Mouse (Mus musculus) liver, adult (tissue): ENCODE measurements around the gene Dhrs4.

Experiments
- GATA4 ChIP-seq: IDR thresholded peaks from 2 replicates; pipeline ENCODE4 v1.6.1; 2014; ENCODE audit warnings: mild to moderate bottlenecking, low read length; ENCODE audit not compliant: insufficient replicate concordance

Gene Dhrs4

DNA sequence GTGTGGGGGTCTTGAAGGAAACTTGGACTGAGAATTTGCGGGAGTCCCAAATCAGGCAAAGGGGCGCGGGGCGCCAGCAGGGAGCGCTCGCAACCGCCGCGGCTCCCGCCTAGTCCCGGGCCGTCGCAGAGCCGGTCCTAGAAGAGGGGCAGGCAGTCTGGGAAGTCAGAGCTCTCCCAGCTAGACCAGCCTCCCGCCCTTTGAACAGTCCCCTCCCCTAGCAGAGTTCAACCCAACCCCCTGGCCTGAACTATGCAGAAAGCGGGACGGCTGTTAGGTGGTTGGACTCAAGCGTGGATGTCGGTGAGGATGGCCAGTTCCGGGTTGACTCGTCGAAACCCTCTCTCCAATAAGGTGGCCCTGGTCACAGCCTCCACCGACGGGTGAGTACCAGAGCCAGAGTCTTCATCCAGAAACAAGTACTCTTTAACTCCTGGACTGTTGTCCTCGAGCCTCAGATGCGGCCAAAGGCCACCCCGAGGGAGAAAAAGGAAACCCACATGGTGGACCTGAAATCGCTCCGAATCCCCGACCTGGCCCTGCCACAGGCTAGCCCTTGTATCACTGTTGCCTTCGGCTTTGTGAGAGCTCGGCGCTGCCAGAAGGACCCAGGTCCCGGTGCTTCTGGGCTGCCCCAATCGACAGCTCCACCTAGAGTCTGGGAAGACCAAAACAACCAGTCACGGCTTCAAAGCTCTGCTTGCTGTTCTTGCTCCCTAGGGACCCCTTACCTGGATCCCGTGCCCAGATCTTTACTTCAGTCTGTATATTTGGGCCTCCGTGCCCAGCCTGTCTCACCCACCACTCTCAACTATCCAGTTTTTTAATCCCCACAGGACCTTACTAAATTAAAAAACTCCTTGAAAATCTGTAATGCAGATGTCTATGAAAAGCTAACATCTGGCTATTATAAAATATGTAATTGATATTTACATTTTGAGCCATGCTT lies at the start of gene Dhrs4:
Gene Dhrs4 (plus strand): TSS at position 108 of the 949 bp plus-strand sequence.
- TF ChIP-seq GATA4: no peak

DNA sequence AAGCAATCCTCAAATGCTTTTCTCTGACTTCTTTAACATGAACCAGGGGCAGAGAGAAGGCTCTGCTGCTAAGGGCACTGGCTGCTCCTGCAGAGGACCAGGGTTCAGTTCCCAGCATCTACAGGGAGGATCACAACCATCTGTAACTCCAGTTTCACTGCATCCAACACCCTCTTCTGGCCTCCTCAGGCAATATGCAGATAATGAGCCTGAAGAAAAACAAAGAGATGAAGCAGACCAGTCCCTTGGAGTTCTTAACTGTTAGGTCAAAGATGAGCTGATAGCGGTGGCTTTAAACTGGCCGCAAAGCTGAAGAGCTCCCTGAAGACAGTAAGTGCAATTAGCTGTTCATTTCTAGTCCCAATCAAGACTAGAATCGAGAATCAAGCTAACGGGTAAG lies 48.3 kb upstream of the Dhrs4 start:
- TF ChIP-seq GATA4: no peak

DNA sequence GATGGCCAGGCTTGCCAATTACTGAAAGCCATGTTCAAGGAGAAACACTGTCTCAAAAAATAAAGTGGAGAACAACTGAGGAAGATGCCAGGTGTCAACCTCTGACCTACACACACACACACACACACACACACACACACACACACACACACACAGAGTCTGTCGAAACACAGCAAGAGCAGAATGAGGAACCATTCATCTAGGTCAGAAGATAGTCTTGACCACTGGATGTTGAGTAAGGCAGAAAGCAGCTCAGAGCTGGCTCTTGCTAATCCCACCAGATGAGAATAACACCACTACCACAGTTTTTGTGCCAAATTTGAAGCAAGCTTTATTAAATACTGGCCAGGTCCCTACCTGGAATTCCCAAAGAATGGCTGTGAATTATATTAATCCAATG lies 45.5 kb upstream of the Dhrs4 start:
- no peak for TF ChIP-seq GATA4

DNA sequence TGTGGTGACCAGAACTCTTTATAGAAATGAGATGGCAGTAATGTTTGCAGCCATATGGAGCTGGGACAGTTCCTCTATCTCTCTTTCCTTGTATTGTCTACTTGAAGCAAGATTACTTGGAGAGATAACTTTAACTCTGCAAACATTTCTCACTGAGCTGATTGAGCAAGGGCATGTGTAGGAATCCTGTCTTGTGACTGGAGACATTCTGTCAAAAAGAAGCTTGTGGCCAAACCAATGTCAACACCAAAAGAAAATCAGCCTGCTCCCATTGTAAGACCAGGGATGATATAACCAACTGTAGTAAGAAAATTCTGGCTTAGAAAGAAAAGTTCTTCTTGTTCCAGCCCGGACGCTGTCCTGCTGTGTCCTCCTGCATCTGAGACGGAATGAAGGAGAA lies 43.7 kb upstream of the Dhrs4 start:
- TF ChIP-seq GATA4: no peak

DNA sequence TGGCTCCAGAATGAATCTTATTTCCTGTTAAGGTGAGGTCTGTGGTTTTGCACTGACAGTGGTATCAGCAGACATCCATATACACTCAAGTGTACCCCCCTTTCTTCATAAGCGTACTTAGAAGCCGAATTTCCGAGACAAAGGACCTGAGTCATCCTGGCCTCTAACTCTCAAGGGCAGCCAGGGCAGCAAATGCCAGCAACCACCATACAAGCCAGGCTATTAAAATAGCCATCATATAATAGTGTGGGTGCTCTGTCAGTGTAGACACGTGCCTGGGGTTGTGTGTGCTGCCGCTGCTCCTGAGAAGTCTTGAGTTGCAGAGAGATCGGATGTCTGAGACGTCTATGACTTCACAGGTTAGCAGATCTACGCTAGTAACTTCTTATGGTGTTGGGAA lies 41.4 kb upstream of the Dhrs4 start:
- TF ChIP-seq GATA4: no peak

DNA sequence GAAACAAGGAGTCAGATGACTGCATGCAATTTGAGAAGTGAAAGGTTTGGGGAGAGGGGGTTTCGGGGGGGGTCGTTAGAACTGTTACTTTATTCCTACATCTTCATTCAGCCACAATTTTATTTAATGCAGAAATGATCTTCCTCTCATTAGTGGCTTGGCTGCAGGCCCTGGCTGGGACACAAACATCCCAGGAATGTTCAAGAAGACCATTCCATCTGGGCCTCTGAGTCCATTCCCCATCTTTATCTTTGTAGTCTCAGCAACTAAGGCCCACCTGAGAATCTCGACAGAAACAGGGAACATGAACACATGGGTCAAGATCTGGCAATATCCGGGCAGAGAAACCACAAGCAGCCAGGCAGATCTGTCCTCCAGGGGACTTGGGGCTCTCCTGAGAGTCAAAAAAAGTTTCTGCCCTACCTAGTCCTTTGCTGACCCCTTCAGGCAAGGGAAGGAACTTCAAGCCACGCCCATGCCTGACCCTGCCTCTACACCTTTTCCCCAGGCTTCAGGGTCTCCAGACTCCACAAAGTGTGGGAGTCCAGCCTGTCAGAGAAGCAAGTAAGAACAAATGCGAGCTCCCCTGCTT lies 40.3 kb upstream of the Dhrs4 start:
- no peak for TF ChIP-seq GATA4

DNA sequence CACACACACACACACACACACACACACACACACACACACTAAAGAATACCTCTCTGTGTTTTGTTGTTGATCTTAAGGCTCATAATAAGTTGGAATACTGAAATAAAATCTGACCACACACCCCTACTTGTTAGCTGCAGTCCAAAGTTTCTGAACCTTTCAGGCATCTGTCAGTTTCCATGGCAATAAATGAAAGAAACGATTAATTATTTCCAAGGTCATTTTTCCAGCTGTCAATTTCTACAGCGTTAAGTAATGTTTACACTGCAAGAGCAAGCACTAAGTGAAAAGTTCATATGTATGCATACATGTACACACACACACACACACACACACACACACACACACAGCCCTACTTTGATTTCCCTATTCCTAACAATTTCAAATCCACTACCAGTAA lies 20.9 kb upstream of the Dhrs4 start:
- no peak for TF ChIP-seq GATA4

DNA sequence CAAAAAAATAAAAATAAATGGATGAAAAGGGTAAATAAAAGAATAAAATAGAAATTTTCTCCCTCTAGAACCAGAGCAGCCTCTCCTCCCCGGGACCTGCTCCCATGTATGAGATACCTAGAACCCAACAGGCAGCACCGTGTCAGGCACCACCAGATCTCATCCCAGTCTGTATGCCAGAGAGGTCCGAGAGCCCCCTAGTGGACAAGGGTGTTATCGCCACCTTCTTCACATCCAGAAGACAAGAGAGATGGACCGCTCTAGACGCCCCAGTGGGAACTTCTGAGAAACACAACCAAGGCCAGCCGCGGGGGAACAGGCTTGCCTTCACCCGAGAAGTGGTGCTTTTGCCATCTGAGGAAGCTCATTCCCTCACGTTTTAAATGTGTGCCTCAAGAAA lies 20.3 kb upstream of the Dhrs4 start:
- TF ChIP-seq GATA4: no peak

DNA sequence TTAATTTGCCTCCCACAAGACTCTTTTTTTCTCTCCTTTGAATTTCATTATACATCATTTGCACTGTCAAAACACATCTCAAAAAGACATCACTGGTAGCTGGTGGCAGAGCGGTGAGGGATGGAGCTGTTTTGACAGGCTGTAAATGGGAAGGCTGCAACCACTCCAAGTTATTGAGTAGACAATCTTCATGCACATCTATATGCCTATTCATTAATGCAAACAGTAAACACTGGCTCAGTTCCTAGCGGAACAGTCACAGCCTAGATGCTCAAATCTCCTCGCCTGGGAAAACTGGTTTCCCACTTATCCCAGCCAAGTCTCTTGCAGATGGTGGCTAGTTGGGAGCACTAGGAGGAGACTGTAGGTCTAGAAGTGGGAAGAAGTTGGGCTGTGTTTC lies 19.8 kb upstream of the Dhrs4 start:
- TF ChIP-seq GATA4: no peak

DNA sequence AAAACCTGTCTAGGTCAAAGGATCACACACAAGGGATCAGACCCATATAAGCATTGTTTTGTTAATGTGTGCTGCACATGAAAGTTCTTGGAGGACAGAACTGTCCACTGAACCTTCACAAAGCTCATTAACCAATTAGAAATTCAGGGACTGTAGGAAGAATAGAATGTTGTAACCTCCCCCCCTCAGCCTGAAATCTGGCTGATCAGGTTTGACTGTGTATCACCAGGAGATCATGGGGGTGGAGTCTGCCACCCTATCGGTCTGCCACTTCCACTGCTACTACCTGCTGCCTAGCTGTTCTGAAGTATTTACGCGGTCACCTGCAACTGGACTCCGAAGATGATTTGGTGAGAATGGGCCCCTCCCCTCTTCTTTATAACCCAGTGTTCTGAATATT lies 18.8 kb upstream of the Dhrs4 start:
- TF ChIP-seq GATA4: no peak

DNA sequence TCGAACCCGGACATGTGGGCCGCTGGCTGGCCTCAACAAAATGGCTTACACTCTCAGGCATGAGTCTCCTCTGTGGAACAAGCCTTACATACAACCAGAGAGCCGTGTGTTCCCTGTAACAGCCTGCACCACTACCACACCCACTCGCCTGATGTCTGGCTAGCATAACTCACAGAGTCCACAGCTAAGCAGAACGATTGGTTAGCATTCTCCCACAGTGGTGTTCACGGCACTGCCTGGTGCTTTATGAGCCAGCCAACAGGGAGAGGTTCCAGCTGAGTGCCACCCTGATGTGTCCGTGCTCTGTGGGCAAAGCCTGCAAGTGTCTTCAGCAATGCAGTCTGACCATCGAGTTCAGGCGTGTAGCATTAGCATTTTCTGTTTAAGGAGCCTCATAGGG lies 18.3 kb upstream of the Dhrs4 start:
- no peak for TF ChIP-seq GATA4

DNA sequence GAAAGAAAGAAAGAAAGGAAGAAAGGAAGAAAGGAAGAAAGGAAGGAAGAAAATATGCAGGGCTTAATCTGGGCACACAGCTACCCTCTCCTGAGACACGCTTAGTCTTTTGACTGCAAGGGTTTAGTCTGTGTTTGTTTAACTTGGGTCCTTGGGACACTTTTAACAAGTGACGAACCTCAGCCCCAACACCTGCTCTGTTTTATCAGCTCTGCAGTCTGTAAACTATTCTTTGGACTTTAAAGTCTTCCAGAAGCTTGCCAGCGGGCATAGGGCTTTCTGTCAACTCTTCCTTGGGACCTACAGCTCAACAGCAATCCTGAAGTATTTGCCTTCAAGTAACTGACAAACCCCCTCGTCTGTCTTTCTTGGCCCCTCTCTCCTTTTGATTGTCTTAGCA lies 16.8 kb upstream of the Dhrs4 start:
- no peak for TF ChIP-seq GATA4

DNA sequence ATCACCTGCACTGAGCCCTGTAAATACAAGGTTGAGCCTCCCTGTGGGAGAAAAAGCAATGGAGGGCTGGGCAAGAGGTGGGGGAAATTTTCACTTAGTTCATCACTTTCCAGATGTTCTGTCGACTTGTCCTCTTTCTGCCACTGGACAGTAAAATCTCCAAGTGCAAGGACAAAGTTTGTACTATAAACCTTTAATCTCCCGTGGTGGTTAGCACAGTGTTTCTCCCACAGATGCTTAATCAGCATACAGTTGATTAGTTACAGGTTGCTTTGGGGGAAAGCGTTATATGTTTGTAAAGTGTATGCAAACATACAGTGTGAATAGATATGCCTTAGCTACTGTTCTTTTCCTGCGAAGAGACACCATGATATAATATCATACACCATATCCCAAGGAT lies 12.1 kb upstream of the Dhrs4 start:
- TF ChIP-seq GATA4: no peak

DNA sequence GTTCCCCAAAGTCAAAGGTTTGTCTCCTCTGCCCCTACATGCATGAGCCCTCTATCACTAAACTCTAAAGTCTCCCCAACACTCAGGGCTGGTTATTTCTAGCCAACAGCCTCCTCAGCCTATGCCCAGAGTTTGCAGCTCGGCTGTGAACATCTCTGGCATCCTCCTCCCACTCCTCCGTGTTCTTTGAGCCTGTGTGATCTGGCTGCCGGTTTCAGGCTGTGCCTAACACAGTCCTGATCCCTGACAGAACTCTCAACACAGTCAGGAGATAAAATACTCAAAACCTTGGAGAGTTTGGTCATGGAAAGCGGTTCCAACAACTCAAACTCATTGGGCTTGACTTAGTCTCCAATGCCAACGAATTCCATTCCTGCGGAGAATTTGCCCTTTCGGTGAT lies 11.4 kb upstream of the Dhrs4 start:
- TF ChIP-seq GATA4: no peak

DNA sequence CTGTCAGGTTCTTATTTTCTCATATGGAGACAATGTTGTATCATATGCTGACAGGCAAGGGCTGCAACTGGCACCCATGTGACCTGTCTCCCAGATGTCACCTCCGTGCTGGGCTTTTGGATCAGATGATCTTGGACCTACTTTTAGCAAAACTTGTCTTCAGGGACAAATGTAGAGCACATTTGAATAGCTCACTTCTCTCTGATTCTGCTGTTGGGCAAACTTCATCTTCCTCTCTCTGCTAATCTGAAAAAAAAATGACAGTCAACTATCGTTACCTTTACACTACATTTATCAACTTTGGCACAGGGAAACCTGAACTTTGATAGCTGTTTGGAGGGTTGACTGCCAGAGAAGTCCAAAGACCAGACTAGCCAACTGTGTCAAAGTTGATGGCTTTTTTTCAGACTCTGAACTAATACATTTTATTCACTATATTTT lies 10.2 kb upstream of the Dhrs4 start:
- no peak for TF ChIP-seq GATA4

DNA sequence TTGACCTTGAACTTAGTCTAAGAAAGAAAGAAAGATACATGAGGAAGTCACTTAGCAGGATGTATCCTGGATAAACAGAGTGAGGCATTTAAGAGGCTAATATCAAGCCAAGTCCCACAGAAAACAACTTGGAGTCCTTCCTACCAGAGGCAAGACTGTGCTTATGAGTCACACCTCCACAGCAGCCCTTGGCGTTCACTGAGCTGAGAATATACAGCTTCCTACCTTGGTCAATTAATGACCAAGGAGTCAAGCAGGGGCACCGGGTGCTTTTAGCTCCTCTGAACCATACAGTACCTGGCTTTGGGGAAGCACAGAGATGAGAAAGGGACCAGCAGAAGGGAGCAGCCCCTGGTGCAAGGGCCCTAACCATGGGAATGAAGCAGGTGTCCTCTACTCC lies 9.5 kb upstream of the Dhrs4 start:
- TF ChIP-seq GATA4: no peak
